Mouse (Mus musculus) heart, embryonic 11.5 days (tissue): ENCODE results near the gene Engase. TPM values are rescaled to one million over a fixed set of nuclear protein-coding genes. Genes with fewer than 3 reads are reported as not detected.

ENCODE experiments used
- ATAC-seq: fragments of 200-750 bp; cut with Nextera tagmentation; replicated peaks from 2 replicates; pipeline ENCODE4 v1.8.0; 2017; ENCODE audit warnings: moderate library complexity; ENCODE audit not compliant: insufficient number of reproducible peaks, low FRiP score, low TSS enrichment
- H3K27ac ChIP-seq: fragments of 300-500 bp; sonication (generic); 2 replicates; pipeline ENCODE4 v1.5.1; 2014; ENCODE audit warnings: mild to moderate bottlenecking, low read depth, low read length
- H3K27me3 ChIP-seq: fragments of 300-500 bp; sonication (generic); 2 replicates; pipeline ENCODE4 v1.6.1; 2014; ENCODE audit warnings: mild to moderate bottlenecking, low read length, mixed read lengths; ENCODE audit not compliant: control insufficient read depth, insufficient read depth
- H3K36me3 ChIP-seq: fragments of 300-500 bp; sonication (generic); 2 replicates; pipeline ENCODE4 v1.6.1; 2014; ENCODE audit warnings: mild to moderate bottlenecking, low read length, moderate library complexity, mixed read lengths; ENCODE audit not compliant: control insufficient read depth, insufficient read depth
- H3K4me1 ChIP-seq: fragments of 300-500 bp; sonication (generic); 2 replicates; pipeline ENCODE4 v1.6.1; 2014; ENCODE audit warnings: low read length; ENCODE audit not compliant: control insufficient read depth, insufficient read depth
- H3K4me2 ChIP-seq: fragments of 300-500 bp; sonication (generic); 2 replicates; pipeline ENCODE4 v1.6.1; 2014; ENCODE audit warnings: mild to moderate bottlenecking, moderate library complexity
- H3K4me3 ChIP-seq: fragments of 300-500 bp; sonication (generic); 2 replicates; pipeline ENCODE4 v1.5.1; 2014; ENCODE audit warnings: low read depth, low read length
- H3K9ac ChIP-seq: fragments of 300-500 bp; sonication (generic); 2 replicates; pipeline ENCODE4 v1.6.1; 2014; ENCODE audit warnings: mild to moderate bottlenecking, low read depth, low read length, moderate library complexity
- H3K9me3 ChIP-seq: fragments of 300-500 bp; sonication (generic); replicated peaks from 2 replicates; pipeline ENCODE4 v1.6.1; 2016; ENCODE audit warnings: low read length; ENCODE audit not compliant: control insufficient read depth
- WGBS: fragments of 180-500 bp; shearing (Covaris S2); extraction: QIAGEN DNeasy Blood & Tissue Kit; methylation state at CpG from one replicate; pipeline ENCODE4 v1.1.7; 2014; ENCODE audit not compliant: insufficient replicate concordance; 5-methylcytosine and 5-hydroxymethylcytosine counted together
- polyA plus RNA-seq: library from polyadenylated mRNA; unstranded; fragments of >200 nt; fragmentation: Nextera tagmentation; extraction: Ambion mirVana; gene quantifications from 2 replicates; pipeline ENCODE4 v1.2.1, GENCODE M21; 2014

Engase gene
- polyA plus RNA-seq, 1 experiment from 2014 or later, result 4.3 TPM

DNA sequence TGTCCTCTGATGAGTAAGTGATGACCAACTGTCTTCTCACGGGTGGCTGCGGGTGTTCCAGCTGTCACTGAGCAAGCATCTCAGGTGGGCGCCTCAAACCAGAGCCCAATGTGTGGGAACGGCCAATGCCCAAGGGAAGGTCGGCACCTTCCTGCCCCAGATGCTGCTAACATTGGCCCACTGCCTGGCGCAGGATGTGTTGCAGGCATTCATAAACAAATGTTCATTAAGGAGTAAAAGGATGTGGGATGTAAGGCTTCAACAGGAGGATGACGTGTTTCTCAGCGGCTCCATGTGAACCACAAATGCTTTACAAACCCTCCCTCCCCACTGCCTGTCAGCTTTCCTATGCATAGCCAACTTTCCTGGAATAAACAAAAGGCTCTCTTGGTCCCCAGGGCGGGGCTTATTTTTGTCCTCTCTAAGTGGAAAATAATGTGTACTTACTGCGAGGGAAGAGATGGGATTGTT lies 43.2 kb upstream of the Engase start:
- H3K27ac ChIP-seq, result no peak overlapping the region
- no peak overlapping the region for H3K9ac ChIP-seq

DNA sequence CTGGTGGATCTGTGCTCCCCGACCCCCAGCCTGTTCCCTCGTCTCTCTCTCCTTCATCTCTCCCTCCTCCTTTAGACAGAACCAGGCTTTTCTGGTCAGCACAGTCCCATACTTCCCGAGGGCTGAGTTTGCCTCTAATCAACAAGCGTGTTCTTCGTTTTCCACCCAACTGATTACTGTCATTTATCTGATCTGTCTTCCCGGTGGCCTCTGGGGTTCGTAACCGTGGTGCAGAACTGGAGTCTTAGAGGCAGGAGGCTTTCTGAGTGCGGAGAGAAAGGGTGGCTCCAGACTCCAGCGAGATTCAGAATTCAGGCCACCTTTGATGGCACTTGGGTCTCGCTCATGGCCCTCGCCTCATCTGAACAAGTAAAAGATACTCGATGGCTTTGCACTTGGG lies 42.5 kb upstream of the Engase start:
- Histone ChIP-seq H3K27me3 (peaks cover 3% of the 10 kb centered on the region; the same call in 1 of the 2 replicates), H3K9ac (peak overlapping the region; percentile 64), H3K27ac (no peak overlapping the region), H3K4me1 (peaks cover 18% of the 10 kb centered on the region), H3K4me3 (peak overlapping the region; percentile 37), H3K9me3 (no peaks in the 10 kb centered on the region), H3K4me2 (peak overlapping the region; percentile 51), H3K36me3 (no peaks in the 10 kb centered on the region)
- 25% methylated on average over 13 of the region's 13 CpGs for WGBS
- no peak for ATAC-seq

More for the DNA sequence above, 43.2 kb upstream of the Engase start:
- Histone ChIP-seq H3K4me1 (peaks cover 20% of the 10 kb centered on the region), H3K9me3 (no peaks in the 10 kb centered on the region), H3K36me3 (no peaks in the 10 kb centered on the region), H3K27me3 (peaks cover 6% of the 10 kb centered on the region), H3K4me2 (peak overlapping the region; percentile 51), H3K4me3 (peak overlapping the region; percentile 37)
- WGBS, result 61% methylated on average over 10 of the region's 10 CpGs
- ATAC-seq, result no peak

DNA sequence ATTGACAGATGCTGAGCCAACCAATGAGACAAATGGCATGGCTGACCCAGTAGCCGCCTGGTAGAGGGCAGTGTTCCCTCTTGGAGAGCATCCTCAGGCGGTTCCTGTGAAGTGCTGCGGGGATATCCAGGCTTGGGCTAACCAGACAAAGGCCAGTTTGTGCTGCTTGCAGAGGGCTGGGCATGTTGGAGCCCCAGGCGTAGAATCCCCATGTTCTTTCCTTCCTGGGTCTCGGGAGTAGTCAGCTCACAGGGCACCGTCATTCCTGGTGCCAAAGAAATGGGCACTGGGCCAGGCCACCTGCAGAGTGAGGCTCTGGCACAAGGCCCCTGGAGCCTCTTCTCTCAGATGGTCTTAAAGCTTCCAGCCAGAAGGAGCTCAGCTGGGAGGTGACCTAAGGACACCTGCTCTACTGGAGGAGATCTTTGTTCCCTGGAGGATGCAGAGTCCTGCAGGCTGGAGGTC lies 40.1 kb upstream of the Engase start:
- Histone ChIP-seq H3K27ac (no peak overlapping the region), H3K9me3 (no peaks in the 10 kb centered on the region), H3K4me3 (no peak overlapping the region), H3K9ac (no peak overlapping the region), H3K27me3 (peaks cover 3% of the 10 kb centered on the region; the same call in 1 of the 2 replicates), H3K36me3 (no peaks in the 10 kb centered on the region), H3K4me2 (no peak overlapping the region), H3K4me1 (peaks cover 17% of the 10 kb centered on the region)
- ATAC-seq, result no peak
- WGBS, result 44% methylated on average over 6 of the region's 6 CpGs

DNA sequence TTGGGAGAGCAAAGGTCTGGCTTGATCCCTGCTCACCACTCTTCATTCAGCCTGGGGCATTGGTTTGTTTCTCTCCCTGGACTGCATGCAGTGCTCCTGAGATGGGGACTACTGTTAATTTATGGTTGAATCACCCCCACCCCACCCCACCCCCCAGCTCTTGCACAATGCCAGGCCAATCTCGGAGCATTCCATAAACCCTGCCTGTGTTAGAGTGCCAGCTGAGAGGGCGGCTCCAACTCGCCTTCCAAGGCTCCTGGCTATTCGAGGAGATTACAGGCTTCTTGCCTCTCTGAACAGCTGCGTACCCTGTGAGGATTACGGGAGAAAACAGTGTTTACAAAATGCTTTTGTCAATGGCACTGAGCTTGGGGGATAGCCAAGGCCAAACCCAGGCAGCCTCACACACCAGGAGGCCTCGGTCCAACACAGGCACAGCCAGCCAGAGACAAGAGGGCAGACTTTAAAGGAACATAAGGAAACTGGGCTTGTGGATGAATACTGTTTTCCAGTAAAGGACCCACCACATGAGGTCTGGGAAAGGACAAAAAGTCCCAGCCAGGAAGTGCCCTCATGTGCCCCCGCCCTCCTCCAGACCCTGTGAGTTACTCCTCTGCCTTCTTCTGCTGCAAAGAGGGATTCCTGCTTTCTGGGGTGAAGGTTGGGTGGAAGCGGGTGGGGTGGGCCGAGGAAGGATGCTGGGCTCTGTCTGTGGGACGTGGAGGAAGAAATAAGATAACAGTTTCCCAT lies 37.8 kb upstream of the Engase start:
- no peaks in the 10 kb centered on the region for H3K9me3 ChIP-seq
- no peak for ATAC-seq
- peaks cover 15% of the 10 kb centered on the region for H3K4me1 ChIP-seq
- no peak overlapping the region for H3K4me3 ChIP-seq
- H3K36me3 ChIP-seq, result no peaks in the 10 kb centered on the region
- H3K27me3 ChIP-seq, result peaks cover 3% of the 10 kb centered on the region; the same call in 1 of the 2 replicates
- H3K4me2 ChIP-seq, result no peak overlapping the region
- no peak overlapping the region for H3K9ac ChIP-seq
- 39% methylated on average over 11 of the region's 11 CpGs for WGBS
- 0 out of 2 replicates have a peak overlapping the region, but pooled peaks have one; percentile 29 for H3K27ac ChIP-seq

DNA sequence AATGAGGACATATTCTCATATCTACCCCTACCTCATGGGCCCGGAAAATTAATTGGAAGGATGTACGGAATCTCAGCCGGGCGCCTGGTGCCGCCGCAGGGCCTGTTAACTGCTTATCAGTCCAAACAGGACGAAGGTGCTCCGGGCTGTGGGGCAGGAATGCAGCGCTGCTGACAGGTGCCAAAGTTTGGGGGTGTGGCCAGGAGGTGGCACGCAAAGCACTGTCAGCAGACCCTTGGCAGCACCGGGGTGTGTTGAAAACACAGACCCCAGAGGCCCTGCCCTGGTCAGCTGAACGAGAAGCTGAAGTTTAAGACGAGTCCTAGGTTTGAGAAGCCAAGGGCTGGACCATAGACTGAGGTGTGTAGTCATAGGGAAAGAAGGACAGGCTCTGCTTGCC lies 33.9 kb upstream of the Engase start:
- Histone ChIP-seq H3K9me3 (no peaks in the 10 kb centered on the region), H3K27me3 (no peaks in the 10 kb centered on the region), H3K9ac (0 out of 2 replicates have a peak overlapping the region, but pooled peaks have one; percentile 5), H3K27ac (no peak overlapping the region), H3K36me3 (no peaks in the 10 kb centered on the region), H3K4me2 (peak overlapping the region; percentile 14; the same call in 1 of the 2 replicates), H3K4me3 (no peak overlapping the region), H3K4me1 (peaks cover 11% of the 10 kb centered on the region)
- ATAC-seq, result 0 out of 2 replicates have a peak, but pooled peaks have one; percentile 33
- 39% methylated on average over 13 of the region's 13 CpGs for WGBS

DNA sequence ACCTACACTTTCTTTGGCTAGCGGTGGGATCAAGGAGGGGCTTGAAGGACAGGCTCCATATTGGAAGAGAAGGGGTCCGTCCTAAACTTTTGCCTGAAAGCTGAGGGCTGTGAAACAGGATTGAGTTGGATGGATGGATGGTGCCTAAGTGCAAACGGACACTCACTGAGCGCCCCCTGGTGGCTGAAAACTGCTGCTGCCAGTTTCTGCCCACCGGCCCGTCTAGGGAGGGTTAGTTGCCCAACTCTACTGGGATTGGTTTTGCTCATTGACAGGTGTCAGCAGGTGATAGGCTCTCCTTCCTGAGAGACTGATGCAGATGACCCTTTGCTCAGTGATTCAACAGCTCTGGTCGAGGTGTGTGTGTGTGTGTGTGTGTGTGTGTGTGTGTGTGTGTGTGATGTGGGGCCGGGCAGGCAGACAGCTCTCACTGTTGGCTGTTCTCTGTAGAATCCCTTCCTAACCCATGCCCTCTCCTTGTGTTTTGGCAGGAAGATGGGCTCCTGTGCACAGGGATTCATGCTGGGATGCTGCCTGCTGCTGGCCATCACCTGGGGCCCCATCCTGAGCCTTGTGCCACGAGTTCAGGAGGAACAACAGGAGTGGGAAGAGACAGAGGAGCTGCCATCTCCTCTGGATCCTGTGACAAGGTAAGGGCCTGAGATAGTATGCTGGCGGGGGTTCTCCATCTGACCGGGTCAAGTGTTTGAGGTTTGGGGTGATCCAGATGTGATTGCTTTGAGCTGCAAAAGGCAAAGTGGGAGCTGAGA lies 33.2 kb upstream of the Engase start:
- Histone ChIP-seq H3K4me3 (no peak overlapping the region), H3K9me3 (no peaks in the 10 kb centered on the region), H3K27ac (no peak overlapping the region), H3K9ac (no peak overlapping the region), H3K4me1 (peaks cover 11% of the 10 kb centered on the region), H3K36me3 (no peaks in the 10 kb centered on the region), H3K4me2 (no peak overlapping the region), H3K27me3 (no peaks in the 10 kb centered on the region; the same call in 1 of the 2 replicates)
- peak; percentile 24; the same call in 1 of the 2 replicates for ATAC-seq
- whole genome bisulfite sequencing, result 27% methylated on average over 11 of the region's 11 CpGs

DNA sequence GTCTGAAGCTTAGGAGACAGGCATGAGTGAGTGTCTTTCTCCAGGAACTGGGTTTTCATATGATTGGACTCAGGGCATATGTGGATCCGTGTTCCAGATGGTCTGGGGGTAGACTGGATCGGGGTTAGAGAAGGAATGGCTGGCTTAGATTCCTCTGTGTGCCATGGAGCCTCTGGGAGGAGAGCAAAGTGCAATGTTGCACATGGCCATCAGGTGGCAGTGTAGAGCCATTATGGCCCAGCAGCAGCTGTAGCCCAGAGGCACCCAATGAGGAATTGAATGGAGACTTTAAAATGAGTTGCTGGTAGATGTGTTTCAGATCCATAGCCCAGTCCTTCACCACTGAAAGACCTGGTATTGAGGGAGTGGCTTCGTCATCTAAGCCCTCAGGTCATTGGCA lies 30.8 kb upstream of the Engase start:
- Histone ChIP-seq H3K4me2 (no peak overlapping the region), H3K4me1 (peaks cover 8% of the 10 kb centered on the region), H3K27me3 (no peaks in the 10 kb centered on the region; the same call in 1 of the 2 replicates), H3K9me3 (no peaks in the 10 kb centered on the region), H3K27ac (no peak overlapping the region), H3K36me3 (no peaks in the 10 kb centered on the region), H3K4me3 (no peak overlapping the region), H3K9ac (no peak overlapping the region)
- no peak for ATAC-seq
- WGBS, result 12% methylated on average over 3 of the region's 3 CpGs

DNA sequence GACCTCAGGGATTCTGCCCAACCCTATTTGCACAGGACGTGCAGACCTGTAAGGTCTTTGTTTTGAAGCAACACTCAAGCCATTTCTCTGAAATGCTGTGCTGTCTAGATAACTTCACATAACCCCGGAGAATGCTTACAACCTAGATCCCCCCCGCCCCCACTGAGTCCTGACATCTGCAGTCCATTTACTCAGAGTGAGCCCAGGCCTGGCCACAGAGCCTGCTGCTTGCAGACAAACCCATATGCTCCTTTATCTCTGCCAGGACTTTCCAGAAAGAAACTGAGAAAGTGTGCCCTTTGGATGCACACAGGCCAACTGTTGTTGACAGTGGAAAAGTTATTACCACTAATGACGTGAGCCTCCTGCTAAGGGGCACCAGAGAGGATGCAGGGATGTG lies 29.3 kb upstream of the Engase start:
- H3K9ac ChIP-seq, result no peak overlapping the region
- ATAC-seq, result no peak
- no peaks in the 10 kb centered on the region for H3K9me3 ChIP-seq
- no peak overlapping the region for H3K27ac ChIP-seq
- H3K36me3 ChIP-seq, result no peaks in the 10 kb centered on the region
- H3K4me2 ChIP-seq, result no peak overlapping the region
- H3K27me3 ChIP-seq, result no peaks in the 10 kb centered on the region; the same call in 1 of the 2 replicates
- 65% methylated on average over 4 of the region's 4 CpGs for WGBS
- peaks cover 8% of the 10 kb centered on the region for H3K4me1 ChIP-seq
- no peak overlapping the region for H3K4me3 ChIP-seq
